Mouse (Mus musculus) adrenal gland, postnatal 10 days (tissue): Measurements from ENCODE around the gene Trappc2l. TPM values are rescaled to one million over a fixed set of nuclear protein-coding genes. Genes with fewer than 3 reads are reported as not detected.
"Not testable (repeated sequence)": the region's sequence is repeated elsewhere in the genome, so short reads cannot be mapped to it uniquely, and the experiment has no call there.

Source experiments
- DNase-seq: peaks from one replicate; pipeline ENCODE4 v3.0.0; 2021; ENCODE audit warnings: mixed read lengths
- total RNA-seq, 2 experiments: library from RNA; stranded (reverse); gene quantifications; 2 replicates each; pipeline ENCODE4 v1.2.3; 2021

Trappc2l gene
- total RNA-seq, 2 experiments from 2014 or later = 48.9 to 56.5 TPM

DNA sequence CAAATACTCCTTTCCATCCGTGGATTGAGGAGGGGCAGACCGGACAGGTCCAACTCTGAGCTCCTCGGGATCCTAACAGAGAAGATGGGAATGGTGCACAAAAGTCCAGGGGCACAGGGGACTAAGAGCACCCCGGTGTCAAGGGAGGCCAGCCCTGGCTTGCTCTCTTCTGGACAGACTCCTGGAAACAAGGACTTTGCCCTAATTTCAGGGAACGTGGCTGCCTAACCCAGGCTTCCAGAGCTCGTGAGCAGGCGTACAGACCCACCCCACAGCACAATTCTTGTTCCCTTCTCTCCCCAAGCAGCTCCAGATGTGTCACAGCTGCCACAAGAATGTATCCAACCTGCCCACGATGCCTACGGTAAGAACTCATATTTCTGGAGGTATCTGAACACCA, 14.4 kb downstream of the Trappc2l start:
- no peak for DNase-seq

DNA sequence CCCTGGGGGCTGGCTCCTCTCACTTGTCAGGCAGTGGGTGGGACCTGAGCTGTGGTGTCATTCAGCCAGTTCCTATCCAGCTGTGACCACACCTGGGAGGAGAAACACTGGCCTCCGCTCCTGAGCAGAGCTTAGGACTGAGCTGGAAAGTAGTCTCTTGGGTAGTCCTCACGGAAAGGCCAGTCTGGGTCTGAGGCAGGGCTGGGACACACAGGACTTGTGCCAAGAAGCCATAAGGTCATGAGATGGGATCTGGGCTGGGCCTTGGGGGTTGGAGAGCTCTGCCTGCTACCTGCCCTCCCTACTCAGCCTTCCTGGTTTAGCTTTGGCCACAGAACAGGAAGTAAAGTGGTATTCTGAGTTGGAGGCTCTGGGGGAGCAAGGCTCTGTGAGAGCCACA, 15.5 kb downstream of the Trappc2l start:
- DNase-seq = no peak

DNA sequence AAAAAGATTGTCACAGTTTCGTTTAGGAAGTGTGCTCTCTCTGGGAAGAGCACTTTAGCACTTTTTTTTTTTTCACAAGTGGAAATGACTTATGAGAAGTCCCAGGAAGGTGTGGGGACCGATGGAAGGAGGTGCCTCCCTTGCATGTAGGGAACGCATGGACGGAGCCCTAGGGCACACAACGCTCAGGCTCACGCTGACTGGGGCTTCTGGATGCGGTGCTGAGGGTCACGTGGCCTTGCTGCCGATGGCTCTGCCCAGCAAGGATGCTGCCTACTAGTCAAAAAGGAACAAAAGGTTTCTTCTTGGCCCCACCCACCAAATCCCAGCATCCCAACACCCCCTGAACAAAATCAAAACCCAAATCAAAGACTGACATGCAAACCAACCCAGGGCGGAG, 17.9 kb downstream of the Trappc2l start:
- DNase-seq = no peak

DNA sequence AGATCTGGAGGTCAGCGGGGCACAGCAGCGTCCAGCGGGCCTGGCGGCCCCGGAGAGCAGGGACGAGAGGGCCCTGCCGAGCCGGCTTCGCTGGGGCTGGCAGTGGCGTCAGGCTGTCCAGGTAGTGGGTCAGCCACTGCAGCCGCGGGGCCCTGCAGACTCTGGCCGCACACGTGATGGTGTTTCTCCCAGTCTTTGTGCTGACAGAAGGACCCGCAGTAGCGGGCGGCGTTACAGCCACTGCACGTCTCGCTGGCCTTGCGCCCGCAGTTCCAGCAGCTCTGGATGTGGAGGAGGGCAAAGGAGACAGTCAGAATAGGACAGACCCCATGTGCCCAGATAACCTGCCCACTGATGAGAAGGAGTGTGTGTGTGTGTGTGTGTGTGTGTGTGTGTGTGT, 19.3 kb downstream of the Trappc2l start:
- no peak for DNase-seq

DNA sequence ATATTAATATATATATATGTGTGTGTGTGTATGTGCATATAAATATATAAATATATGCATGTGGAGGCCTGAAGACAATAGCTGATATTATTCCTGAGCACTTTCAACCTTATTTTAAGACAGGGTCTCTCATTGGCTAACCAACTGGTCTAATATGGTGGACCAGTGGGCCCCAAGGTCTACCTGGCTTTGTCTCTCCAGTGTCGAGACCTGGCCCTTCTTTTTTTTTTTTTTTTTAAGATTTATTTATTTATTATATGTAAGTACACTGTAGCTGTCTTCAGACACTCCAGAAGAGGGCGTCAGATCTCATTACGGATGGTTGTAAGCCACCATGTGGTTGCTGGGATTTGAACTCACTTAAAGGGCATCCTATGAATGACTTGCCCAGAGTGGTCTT, 20.7 kb downstream of the Trappc2l start:
- DNase-seq = not testable (repeated sequence)

DNA sequence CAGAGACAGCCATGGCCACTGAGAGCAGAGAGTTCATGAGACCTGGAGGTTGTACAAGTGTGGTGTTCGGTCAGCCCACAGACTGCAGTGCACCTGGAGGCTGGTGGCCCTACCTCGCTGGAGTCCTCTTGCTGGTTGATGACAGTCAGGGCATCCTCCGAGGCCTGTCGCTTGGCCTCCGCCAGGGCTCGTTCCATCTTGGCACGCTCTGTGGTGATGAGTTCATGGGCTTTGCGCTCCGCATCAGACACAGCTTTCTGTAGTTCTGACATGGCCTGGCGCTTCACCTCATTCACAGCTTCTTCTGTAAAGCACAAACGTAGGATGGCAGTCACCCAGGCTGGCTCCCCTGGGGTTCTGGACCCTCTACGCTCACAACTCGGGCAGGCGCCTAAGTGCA, 21.8 kb downstream of the Trappc2l start:
- DNase-seq = no peak

DNA sequence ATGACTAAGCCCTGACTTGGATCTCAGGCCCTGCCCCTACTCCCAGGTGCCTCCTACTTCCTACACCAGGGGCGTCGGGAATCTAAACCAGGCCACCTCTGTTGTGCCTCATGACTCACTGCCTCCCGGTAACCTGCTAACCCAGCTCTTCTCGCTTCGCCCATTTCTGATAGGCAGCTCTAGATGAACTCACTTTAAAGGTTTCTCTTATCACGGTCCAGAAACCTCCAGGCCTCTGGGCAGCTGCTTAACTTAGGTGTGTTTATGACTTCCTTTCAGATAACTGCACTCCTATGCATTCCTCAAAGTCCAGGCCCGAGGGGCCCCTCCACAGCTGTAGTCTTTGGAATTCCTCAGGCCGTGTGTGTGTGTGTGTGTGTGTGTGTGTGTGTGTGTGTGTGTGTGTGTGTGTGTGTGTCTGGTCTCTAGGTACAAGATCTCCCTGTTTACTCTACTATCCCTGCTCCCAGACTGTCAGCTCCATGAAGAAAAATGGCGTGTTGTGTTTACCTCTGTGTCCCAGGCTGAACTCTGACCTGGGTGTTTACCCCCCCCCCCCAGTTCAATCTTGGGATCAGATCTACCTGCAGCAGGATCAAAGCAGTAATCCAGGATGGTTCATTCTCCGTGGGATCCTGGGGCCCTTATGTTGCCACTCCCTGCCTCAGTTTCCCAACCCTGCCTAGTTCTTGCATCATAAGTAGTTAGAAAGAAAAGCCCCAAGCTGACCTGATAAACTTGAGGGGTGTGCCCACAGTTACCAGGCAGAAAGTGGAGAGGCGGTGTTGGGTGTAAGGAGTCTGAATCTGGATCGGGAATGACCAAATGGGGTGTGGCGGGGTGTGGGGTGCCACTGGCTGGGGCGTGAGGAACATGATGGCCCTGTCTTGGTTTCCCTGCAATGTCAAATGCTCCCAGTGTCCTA, 24.7 kb downstream of the Trappc2l start:
- DNase-seq = no peak

DNA sequence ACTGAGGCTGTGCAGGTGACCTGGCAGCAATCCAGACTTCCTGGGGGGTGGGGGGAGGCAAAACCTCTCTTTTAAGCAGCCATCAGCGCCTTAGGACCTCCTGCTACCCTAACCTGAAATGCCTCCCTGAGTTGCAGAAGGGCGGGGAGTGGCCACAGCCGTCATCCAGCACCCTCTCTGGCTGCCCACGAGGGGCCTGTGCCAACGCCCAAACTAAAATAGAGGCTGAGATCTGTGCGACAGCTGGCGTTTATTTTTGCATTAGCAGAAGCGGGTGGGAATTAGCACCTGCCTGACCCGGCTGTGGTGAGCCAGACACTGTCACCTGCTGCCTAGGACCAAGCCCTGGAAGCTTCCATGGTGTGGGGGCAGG, 25.3 kb downstream of the Trappc2l start:
- no peak for DNase-seq

DNA sequence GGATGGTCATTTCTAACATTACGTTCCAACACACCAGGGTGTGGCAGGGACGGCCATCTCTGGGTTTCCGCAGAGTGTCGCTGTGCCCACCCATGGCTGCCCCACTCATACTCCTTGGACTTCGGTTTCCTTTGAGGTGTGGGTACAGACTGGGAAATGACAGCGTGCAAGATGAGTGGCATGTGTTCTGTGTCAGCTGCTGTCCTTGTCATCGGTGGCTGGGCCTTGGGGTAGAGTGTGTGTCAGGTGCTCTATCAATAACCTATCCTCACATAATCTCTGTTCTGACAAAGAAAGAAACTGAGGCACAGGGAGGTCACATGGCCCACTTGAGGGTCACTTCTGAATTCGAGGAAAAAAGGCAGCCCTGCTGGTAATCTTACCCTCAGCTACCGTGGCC, 25.8 kb downstream of the Trappc2l start:
- no peak for DNase-seq

DNA sequence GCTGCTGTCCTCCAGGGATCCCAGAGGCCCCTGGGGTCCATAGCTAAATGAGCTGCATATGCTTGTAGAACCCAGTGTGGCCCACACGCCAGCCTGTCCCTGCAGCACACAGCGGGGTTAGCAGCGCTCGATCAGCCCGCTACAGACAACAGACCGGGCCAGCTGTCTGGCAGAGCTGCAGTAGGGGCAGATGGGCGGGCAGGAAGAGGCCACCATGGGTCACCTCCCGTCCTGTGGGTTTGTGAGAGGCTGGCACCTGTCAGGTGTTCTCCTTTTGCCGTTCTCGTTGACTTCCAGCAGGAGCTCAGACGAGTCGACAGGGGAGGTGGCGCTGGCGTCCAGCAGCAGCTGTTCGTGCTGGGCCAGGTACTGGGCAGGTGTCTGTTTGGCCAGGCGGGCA, 27.2 kb downstream of the Trappc2l start:
- no peak for DNase-seq

DNA sequence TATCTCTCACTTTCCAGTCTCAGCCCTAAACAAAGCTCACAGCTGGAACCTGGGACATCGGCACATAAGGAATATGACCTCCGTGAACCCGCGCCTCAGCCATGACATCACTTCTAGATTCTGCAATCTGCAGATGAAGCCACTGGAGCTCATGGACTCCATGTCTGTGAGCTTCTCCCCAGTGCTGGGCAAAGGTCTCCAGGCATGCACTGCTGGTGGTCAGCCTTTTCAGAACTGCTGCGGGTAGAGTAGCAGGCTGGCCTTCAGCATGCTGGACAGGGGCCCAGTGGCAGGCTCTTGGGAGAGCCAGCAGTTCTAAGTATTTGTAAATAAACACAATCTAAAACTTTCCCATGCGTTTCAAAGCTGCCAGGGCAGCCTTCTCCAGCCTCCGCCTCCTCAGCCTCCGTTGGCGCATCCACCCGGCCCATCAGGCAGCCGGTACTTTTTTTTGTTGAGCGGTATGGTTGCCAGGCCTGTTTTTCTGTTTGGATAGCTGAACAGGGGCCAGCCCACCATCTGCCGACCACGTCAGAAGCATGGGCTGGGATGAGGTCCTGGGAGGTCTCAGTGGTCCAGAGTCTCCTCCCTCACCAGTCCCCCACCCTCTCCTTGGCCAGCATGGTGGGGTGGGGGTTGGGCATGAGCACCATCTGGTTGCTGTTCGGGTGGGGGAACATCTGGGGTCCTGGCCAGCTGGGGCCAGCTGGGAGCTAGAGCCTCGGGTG, 28.2 kb downstream of the Trappc2l start:
- DNase-seq = peak; percentile 67

DNA sequence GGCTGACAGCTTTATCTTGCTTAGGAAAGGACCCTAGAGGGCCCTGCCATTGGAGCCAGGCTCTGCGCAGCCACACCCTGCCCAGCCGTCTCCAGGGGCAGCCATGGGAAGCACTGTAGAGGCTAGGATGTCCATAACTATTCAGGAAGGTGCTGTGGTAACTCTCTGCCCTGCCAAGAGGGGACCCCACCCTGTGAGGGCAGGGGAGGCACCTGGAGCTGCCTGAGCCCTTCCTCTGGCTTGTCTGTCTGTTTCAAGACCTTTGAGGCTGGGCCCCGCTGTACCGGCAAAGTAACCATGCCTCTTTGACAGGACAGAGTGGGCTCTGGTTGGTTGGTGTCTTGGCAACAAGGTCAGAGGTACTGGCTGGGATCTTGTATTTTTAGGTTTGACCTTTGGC, 29.4 kb downstream of the Trappc2l start:
- no peak for DNase-seq

DNA sequence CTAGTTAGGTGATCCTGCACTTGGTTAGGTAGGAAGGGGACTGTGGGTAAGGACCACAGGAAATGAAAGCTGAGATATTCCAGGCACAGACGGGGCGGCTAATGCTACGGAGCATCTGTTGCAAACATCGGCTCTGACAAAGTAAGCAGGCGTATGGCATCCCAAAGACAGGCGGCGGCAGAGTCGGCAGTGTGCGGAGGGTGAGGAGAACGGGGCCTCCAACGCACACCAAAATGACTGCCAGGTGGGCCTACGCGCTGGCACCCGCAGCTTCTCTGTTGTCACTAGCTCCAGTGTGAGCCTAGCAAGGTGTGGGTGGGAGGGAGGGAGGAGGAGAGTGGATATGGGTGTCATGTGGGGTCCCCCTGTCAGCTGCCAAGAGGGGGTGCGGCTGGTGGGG, 30.0 kb downstream of the Trappc2l start:
- no peak for DNase-seq

DNA sequence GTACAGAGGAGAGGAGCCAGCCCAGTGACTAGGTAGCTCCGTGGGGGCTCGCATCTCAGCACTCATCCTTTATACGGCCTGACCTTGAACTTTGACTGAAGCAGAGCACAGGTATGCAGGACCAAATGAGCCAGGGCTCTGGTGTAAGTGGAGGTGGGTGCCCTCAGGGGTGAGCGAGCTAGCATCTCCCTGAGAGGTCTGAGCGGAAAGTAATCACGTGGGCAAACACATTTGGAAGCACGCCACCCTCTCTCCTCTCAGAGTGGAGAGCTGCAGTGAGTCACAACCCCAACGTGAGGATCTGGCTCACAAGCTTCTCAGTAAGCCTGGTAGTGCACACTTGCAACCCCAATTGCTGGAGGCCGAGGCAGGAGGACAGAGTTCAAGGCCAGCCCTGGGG, 30.6 kb downstream of the Trappc2l start:
- DNase-seq = peak; percentile 81

DNA sequence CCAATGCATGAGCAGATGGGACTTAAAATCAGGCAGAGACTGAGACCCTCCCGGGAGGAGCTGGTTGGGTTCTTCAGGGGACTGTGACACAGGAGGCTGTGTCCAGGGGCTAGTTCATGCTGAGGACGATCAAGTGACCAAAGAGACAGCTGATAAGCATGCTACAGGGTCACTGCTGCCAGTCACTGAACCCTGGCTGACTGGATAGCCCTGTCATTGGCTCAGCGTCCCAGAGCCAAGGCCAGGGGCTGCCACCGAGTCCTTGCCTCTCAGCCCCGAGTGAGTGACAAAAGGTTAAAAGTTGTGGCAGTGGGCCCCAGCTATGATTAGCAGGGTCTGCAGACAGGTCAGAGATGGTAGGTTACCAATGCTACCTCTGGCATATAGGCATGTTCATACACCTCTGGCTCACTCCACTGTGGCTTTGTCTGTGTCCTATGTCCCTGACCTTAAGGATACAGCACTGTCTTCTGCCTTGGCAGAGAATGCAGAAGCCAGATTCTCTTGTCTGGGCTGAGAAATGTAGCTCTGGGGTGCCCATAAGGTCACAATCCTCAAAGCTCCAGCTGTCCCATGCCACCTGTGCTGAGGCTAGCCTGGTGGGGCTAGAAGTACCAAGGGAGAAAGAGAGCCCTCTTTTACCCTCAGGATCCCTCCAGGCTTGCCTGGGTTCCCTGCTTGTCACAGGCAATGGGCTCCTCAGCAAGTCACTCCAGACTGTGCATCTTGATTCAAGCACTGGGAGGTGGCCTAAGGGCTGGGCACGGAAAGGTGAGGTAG, 32.9 kb downstream of the Trappc2l start:
- peak; percentile 54 for DNase-seq

DNA sequence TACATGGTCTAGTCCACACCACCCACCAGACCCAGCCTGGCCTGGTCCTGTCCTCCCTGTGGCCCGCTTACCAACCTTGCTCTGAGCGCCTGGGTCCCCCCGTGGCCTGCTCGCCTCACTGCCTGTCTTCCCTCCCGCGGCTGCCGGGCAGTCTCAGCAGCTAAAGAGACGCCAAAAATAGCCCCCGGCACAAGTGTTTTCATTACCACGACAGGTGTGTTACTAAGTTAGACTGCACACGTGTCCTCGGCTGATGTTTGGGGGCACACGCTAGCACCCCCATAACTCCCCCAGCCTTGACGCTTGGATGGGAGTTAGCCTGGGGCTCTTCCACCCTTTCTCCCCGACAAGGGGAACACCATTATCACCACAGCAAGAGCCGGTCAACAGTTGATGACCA, 34.9 kb downstream of the Trappc2l start:
- no peak for DNase-seq

DNA sequence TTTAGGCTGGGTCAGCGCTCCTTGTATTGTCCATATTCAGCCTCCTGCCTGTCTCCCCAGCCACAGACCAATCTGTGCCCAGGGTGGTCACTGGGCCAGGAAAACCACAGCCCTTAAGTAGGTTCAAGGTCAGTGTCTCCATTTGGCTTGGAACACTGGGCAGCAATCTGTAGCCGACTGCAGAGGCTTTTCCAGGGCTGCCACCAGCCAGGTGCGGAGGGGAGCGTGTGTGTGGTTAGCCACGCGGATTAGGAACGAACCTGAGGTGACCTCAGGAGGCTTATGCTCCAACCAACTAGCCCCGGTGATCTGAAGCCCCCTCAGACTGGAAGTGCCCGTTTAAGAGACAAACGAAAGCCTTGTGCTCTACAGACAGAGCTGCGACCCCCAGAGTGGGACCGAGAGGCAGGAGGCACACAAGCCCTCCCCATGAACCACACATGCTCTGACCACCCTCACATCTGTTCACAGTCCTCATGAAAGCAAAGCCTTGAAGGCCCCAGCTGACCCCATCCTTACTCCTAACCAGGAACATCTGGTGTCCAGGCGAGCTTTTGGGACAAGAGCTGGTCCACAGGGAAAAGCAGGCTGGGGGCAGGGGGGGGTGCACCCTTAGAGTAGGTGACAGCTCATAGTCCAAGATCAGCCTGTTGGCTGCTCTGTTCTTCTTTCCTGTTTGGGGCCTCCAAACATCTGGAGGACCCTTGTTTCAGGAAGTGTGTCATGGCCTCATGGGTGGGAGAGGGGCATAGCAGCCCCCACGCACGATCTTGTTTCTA, 36.9 kb downstream of the Trappc2l start:
- DNase-seq = no peak

DNA sequence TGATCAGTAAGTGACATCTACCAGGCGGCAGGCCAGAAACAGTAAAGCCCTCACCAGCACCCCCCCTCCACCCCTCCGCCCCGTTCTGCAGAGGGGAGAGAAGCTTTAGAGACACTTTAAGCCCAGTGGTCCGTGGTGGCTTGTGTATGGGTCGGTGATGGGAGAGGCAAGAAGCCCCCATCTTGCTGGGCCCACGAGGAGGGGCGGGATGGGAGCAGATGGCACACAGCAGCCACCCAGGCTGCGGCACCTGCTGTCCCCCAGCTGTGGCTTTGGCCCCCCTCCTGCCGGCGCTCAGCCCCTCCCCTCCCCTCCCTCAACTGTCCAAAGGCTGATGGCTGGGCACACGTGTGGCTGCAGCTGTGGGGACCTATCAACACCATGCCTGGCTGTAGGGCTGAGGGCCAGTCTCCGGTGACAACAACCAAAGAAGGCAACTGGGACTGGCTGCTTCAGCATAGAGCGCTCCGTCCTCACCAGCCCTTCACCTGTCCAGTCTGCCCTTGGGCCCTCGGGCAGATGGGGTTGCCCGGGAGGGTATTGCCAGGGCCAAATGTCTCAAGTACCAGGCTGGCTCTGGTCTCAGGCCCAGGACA, 40.0 kb downstream of the Trappc2l start:
- DNase-seq = no peak

DNA sequence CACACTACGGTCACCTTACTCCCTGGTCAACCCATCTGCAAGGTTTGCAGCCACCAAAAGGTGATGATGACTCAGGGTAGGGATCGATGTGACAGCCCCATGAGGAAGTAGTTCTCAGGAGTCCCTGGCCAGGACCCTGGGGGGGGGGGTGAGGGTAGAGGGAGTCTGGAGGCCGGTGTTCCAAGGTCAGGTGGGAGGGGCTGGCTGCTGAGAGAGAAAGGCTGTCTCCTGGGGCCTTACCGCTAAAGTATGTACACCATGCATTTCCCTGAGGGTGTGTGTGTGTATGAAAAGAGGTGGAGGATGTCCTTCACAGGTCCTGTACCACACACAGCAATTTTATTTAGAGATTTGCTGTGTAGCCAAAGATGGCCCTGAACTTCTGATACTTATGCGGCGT, 41.2 kb downstream of the Trappc2l start:
- no peak for DNase-seq

DNA sequence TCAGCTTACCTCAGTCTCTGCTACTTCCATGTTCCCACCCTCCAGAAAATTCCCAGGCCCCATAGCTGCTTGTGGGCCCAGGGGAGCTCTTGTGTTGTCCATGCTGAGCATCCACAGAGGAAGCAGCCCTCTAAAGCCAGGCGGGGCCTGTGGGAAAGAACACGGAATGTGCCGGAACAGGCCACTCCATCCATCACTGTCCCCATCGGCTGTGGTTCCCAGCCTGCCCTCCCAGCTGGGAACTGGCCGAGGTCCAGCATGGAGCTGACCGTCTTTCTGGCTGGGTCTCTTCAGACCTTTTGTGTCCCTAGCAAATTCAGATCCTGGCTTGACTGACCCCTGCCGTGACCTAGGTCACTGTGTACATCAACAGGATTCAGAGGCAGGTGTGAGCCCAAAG, 43.3 kb downstream of the Trappc2l start:
- DNase-seq = peak; percentile 69
